Mouse (Mus musculus) forebrain, embryonic 15.5 days (tissue): ENCODE results near the gene Wbp2nl. TPM values are rescaled to one million over a fixed set of nuclear protein-coding genes. Genes with fewer than 3 reads are reported as not detected.
A peak's percentile ranks its signal among the peaks of the same experiment; 100 is the strongest.

Experiments
- ATAC-seq: fragments of 200-750 bp; cut with Nextera tagmentation; replicated peaks from 2 replicates; pipeline ENCODE4 v1.8.0; 2017; ENCODE audit warnings: mild to moderate bottlenecking, moderate TSS enrichment, moderate library complexity
- H3K27ac ChIP-seq: fragments of 300-500 bp; sonication (generic); replicated peaks from 2 replicates; pipeline ENCODE4 v1.5.1; 2015; ENCODE audit warnings: mild to moderate bottlenecking, inconsistent platforms
- H3K27me3 ChIP-seq: fragments of 300-500 bp; sonication (generic); 2 replicates; pipeline ENCODE4 v1.6.1; 2015; ENCODE audit warnings: inconsistent platforms
- H3K36me3 ChIP-seq: fragments of 300-500 bp; sonication (generic); 2 replicates; pipeline ENCODE4 v1.6.1; 2015; ENCODE audit warnings: mild to moderate bottlenecking, inconsistent platforms
- H3K4me1 ChIP-seq: fragments of 300-500 bp; sonication (generic); 2 replicates; pipeline ENCODE4 v1.6.1; 2015; ENCODE audit warnings: inconsistent platforms
- H3K4me2 ChIP-seq: fragments of 300-500 bp; sonication (generic); replicated peaks from 2 replicates; pipeline ENCODE4 v1.6.1; 2015; ENCODE audit warnings: mild to moderate bottlenecking, inconsistent platforms
- H3K4me3 ChIP-seq: fragments of 300-500 bp; sonication (generic); 2 replicates; pipeline ENCODE4 v1.5.1; 2015; ENCODE audit warnings: mild to moderate bottlenecking, inconsistent platforms
- H3K9ac ChIP-seq: fragments of 300-500 bp; sonication (generic); replicated peaks from 2 replicates; pipeline ENCODE4 v1.6.1; 2015; ENCODE audit warnings: mild to moderate bottlenecking, inconsistent platforms
- H3K9me3 ChIP-seq: fragments of 300-500 bp; sonication (generic); 2 replicates; pipeline ENCODE4 v1.6.1; 2016; ENCODE audit warnings: inconsistent platforms
- WGBS: fragments of 180-500 bp; shearing (Covaris S2); methylation state at CpG from one replicate; pipeline ENCODE4 v1.1.7; 2015; ENCODE audit warnings: mixed read lengths; 5-methylcytosine and 5-hydroxymethylcytosine counted together
- polyA plus RNA-seq: library from polyadenylated mRNA; unstranded; fragments of >200 nt; fragmentation: Nextera tagmentation; extraction: Ambion mirVana; gene quantifications from 2 replicates; pipeline ENCODE4 v1.2.1, GENCODE M21; 2015

Wbp2nl gene
- polyA plus RNA-seq, 1 experiment from 2014 or later: 0.15 TPM

DNA sequence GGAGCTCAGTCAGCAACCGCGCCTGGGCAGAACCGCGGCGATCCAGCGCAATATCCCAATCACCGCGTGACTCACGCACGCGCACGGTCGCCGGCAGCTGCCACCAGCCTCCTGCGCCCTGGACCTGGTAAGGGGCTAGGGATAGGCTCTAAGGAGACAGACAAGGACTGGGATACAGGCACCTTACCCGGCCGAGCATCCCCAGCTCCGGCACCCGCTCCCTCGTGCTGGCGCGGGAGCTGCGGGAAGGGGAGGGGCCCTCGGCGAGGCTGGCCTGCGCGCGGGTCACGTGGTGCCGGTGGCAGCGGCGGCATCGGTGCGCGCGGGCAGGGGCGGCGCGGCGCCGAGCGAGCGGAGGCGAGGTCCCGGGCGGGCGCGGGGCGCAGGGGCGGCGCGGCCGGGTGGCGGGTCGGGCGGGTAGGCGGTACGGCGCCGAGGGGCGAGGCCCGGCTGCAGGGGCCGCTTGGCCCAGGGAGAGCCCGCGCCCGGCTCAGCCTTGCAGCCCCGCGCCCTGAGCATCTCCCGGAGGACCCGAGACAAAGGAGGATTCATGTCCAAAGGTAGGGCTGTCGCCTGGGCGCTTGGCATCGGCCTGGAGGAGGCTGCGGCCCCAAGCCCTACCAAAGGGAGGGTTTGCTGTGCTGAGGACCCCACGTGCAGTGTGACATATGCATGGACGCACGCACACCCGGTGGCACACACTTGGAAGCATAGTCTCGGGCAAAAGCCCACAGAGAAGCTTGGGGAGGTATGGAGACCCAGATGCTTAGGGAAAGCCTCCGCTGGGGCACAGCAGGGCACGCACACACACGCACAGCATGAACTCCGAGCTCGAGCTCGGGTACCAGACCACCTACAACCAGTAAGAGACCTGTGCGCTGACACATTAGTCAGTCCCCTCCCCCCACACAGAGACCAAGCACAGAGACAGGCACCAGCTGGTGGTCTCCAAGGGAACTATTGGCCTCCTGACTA lies 23.5 kb upstream of the Wbp2nl start:
- Histone ChIP-seq H3K27ac (peak overlapping the region; percentile 97), H3K9ac (peak overlapping the region; percentile 98), H3K27me3 (no peaks in the 10 kb centered on the region; the same call in 1 of the 2 replicates), H3K4me3 (peak overlapping the region; percentile 95), H3K4me1 (peaks cover 49% of the 10 kb centered on the region), H3K9me3 (no peaks in the 10 kb centered on the region), H3K4me2 (peak overlapping the region; percentile 88), H3K36me3 (peaks cover 16% of the 10 kb centered on the region)
- under 1% methylated on average over 86 of the region's 86 CpGs for WGBS
- ATAC-seq: peak; percentile 74

GRCm38 (mm10) chr15:82277591-82277990 lies 21.2 kb upstream of the Wbp2nl start:
- peak overlapping the region; percentile 97 for H3K27ac ChIP-seq
- no peak for ATAC-seq

DNA sequence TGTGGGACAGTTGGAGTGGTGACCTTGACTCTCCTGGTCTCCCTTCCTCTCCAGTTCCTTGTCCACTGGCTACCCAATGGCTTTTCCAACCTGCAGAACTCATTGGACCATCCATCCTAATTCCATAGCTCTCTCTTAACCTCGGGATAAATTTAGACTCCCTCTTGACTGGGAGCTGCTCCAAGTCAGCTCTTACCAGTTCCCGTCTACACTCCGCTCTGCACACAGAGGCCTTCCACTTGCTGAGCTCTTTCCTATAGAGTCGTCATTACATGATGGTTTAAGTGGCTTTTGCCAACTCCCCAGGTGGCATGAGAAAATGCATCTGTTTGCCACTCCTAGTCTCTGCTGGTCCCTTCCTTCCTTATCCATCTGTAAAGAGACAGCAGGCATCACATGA lies 18.1 kb upstream of the Wbp2nl start:
- Histone ChIP-seq H3K4me3 (no peak overlapping the region), H3K4me1 (peaks cover 25% of the 10 kb centered on the region), H3K9me3 (no peaks in the 10 kb centered on the region), H3K27ac (no peak overlapping the region), H3K4me2 (no peak overlapping the region), H3K27me3 (no peaks in the 10 kb centered on the region), H3K36me3 (peaks cover 66% of the 10 kb centered on the region), H3K9ac (no peak overlapping the region)
- no peak for ATAC-seq
- WGBS: 69% methylated on average over 4 of the region's 4 CpGs

More at GRCm38 (mm10) chr15:82277591-82277990, 21.2 kb upstream of the Wbp2nl start:
- no peaks in the 10 kb centered on the region for H3K27me3 ChIP-seq
- H3K9ac ChIP-seq: peak overlapping the region; percentile 98
- H3K4me1 ChIP-seq: peaks cover 38% of the 10 kb centered on the region
- H3K36me3 ChIP-seq: peaks cover 36% of the 10 kb centered on the region
- 55% methylated on average over 5 of the region's 5 CpGs for WGBS
- H3K4me3 ChIP-seq: peak overlapping the region; percentile 95
- H3K4me2 ChIP-seq: peak overlapping the region; percentile 88
- H3K9me3 ChIP-seq: no peaks in the 10 kb centered on the region

DNA sequence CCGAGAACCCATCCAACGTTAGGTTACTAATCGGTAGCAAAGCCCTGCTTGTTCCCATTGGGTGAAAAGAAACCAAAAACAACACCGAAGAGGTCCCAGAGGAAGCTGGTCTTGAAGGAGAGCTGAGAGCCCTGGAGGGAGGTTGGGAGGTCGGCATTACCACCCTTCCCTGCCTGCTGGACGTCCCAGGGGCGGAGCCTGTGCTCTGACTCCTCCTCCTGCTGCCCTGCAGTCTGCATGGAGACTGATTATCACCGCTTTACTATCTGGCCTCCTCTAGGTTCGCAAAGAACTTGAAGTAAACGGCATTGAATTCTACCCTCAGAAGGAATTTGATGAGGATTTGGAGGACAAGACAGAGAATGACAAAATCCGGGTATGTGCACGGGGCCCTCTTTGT lies 12.6 kb upstream of the Wbp2nl start:
- H3K4me1 ChIP-seq: no peaks in the 10 kb centered on the region
- no peak for ATAC-seq
- H3K27ac ChIP-seq: no peak overlapping the region
- H3K4me2 ChIP-seq: no peak overlapping the region
- H3K36me3 ChIP-seq: peaks cover 95% of the 10 kb centered on the region
- H3K27me3 ChIP-seq: no peaks in the 10 kb centered on the region
- H3K9ac ChIP-seq: no peak overlapping the region
- WGBS: 78% methylated on average over 12 of the region's 12 CpGs
- no peak overlapping the region for H3K4me3 ChIP-seq
- H3K9me3 ChIP-seq: no peaks in the 10 kb centered on the region

DNA sequence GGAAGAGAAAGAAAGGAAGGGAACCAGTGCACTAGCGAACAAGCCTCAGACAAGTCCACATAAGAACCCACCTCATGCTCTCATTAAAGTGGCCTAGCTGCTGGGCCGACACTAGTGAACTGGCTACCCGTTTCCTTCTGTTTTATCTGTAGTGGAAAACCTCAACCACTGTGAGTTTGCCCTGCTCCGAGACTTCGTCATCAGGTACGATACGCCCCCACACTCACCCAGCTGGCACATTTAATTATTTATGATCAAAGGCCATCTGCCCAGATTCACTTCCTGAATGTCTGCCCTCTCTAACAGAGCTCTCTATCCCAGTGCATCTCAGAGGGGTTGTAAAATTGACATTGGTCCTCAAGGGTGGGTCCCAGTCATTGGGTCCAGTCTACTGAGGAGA lies 8.5 kb upstream of the Wbp2nl start:
- Histone ChIP-seq H3K4me2 (no peak overlapping the region), H3K4me1 (peaks cover 21% of the 10 kb centered on the region), H3K9me3 (no peaks in the 10 kb centered on the region), H3K4me3 (no peak overlapping the region), H3K27ac (no peak overlapping the region), H3K27me3 (no peaks in the 10 kb centered on the region), H3K36me3 (peaks cover 74% of the 10 kb centered on the region), H3K9ac (no peak overlapping the region)
- WGBS: 90% methylated on average over 7 of the region's 7 CpGs
- ATAC-seq: no peak

- no peak overlapping the region for H3K4me3 ChIP-seq
- 24% methylated on average over 5 of the region's 5 CpGs for WGBS
- H3K36me3 ChIP-seq: peaks cover 48% of the 10 kb centered on the region
- peaks cover 21% of the 10 kb centered on the region for H3K4me1 ChIP-seq
- peak overlapping the region; percentile 63 for H3K27ac ChIP-seq
- H3K27me3 ChIP-seq: no peaks in the 10 kb centered on the region
- H3K4me2 ChIP-seq: no peak overlapping the region
- ATAC-seq: peak; percentile 45
- H3K9me3 ChIP-seq: no peaks in the 10 kb centered on the region
- H3K9ac ChIP-seq: no peak overlapping the region
Observed at GRCm38 (mm10) chr15:82292851-82293250, 5.9 kb upstream of the Wbp2nl start.

- ATAC-seq: peak; percentile 75
- peak overlapping the region; percentile 63 for H3K27ac ChIP-seq
- no peak overlapping the region for H3K4me2 ChIP-seq
- peaks cover 43% of the 10 kb centered on the region for H3K36me3 ChIP-seq
- 11% methylated on average over 7 of the region's 7 CpGs for WGBS
- no peak overlapping the region for H3K4me3 ChIP-seq
- H3K27me3 ChIP-seq: no peaks in the 10 kb centered on the region
- peaks cover 21% of the 10 kb centered on the region for H3K4me1 ChIP-seq
- no peaks in the 10 kb centered on the region for H3K9me3 ChIP-seq
- H3K9ac ChIP-seq: no peak overlapping the region
Observed at GRCm38 (mm10) chr15:82293271-82293711, 5.5 kb upstream of the Wbp2nl start.

DNA sequence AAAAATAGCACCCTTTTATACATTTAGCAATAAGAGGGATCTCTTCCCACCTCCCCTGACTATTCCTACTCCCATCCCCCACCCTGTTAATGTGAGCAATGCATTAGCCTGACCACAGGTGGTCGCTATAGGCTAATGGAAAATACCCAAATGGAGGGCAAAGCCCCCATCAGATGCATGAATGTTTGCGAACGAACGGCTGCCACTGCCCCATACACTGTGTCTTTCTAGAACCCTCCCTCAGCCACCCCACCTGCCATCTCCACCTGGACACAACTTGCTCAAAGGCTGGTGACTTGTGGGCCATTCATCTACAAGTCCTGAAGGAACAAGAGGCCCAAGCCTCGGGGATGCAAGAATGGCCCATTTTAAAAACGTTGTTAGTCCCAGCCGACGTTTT lies 4.7 kb upstream of the Wbp2nl start:
- Histone ChIP-seq H3K27me3 (no peaks in the 10 kb centered on the region), H3K36me3 (peaks cover 36% of the 10 kb centered on the region), H3K4me2 (no peak overlapping the region), H3K4me3 (no peak overlapping the region), H3K9ac (no peak overlapping the region), H3K4me1 (peaks cover 21% of the 10 kb centered on the region), H3K9me3 (no peaks in the 10 kb centered on the region), H3K27ac (peak overlapping the region; percentile 63)
- ATAC-seq: peak; percentile 36; the same call in 1 of the 2 replicates
- 27% methylated on average over 8 of the region's 8 CpGs for WGBS

DNA sequence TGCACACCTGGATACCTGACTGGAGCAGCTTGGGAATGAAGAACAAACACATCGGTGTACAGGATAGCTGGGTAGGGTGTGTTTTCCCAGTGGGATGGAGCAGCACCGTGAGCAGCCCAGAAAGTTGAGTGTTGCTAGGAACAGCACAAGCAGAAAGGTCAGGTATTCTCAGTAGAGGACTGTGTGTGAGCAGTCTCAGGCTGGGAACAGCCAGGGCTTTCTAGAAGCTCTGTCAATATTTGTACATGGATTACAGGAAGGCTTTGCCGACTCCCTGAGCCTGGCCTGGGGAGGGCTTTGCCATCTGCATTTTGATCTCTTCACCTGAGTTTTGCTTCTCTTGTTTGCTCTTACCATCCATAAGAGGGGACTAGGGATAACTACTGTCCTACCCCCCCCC lies 8.4 kb downstream of the Wbp2nl start:
- H3K4me1 ChIP-seq: no peaks in the 10 kb centered on the region
- no peaks in the 10 kb centered on the region for H3K9me3 ChIP-seq
- H3K4me2 ChIP-seq: no peak overlapping the region
- WGBS: 81% methylated on average over 3 of the region's 3 CpGs
- no peaks in the 10 kb centered on the region for H3K36me3 ChIP-seq
- H3K27me3 ChIP-seq: no peaks in the 10 kb centered on the region
- ATAC-seq: no peak
- no peak overlapping the region for H3K27ac ChIP-seq
- H3K9ac ChIP-seq: no peak overlapping the region
- no peak overlapping the region for H3K4me3 ChIP-seq

- Histone ChIP-seq H3K4me3 (no peak overlapping the region), H3K4me1 (no peaks in the 10 kb centered on the region), H3K9me3 (no peaks in the 10 kb centered on the region), H3K36me3 (no peaks in the 10 kb centered on the region), H3K9ac (no peak overlapping the region), H3K4me2 (no peak overlapping the region), H3K27ac (no peak overlapping the region), H3K27me3 (no peaks in the 10 kb centered on the region)
- 85% methylated on average over 3 of the region's 3 CpGs for WGBS
- ATAC-seq: no peak
Observed at GRCm38 (mm10) chr15:82308416-82308815, 9.7 kb downstream of the Wbp2nl start.

GRCm38 (mm10) chr15:82317839-82318238 lies 19.1 kb downstream of the Wbp2nl start:
- Histone ChIP-seq H3K9ac (no peak overlapping the region), H3K4me1 (no peaks in the 10 kb centered on the region), H3K4me3 (no peak overlapping the region), H3K27me3 (no peaks in the 10 kb centered on the region), H3K36me3 (no peaks in the 10 kb centered on the region), H3K27ac (no peak overlapping the region), H3K9me3 (no peaks in the 10 kb centered on the region), H3K4me2 (no peak overlapping the region)
- no peak for ATAC-seq
- WGBS: 85% methylated on average over 6 of the region's 6 CpGs

- 74% methylated on average over 1 of the region's 1 CpGs for WGBS
Observed at GRCm38 (mm10) chr15:82319613-82320012, 20.9 kb downstream of the Wbp2nl start.

More at GRCm38 (mm10) chr15:82319613-82320012, 20.9 kb downstream of the Wbp2nl start:
- Histone ChIP-seq H3K27me3 (no peaks in the 10 kb centered on the region), H3K4me2 (no peak overlapping the region), H3K27ac (no peak overlapping the region), H3K4me1 (no peaks in the 10 kb centered on the region), H3K9ac (no peak overlapping the region), H3K9me3 (no peaks in the 10 kb centered on the region), H3K36me3 (no peaks in the 10 kb centered on the region), H3K4me3 (no peak overlapping the region)
- ATAC-seq: no peak
